Mouse (Mus musculus) liver, embryonic 14.5 days (tissue): ENCODE measurements around the gene Hibch. TPM values are rescaled to one million over a fixed set of nuclear protein-coding genes. Genes with fewer than 3 reads are reported as not detected.
"Not testable (repeated sequence)": the region's sequence is repeated elsewhere in the genome, so short reads cannot be mapped to it uniquely, and the experiment has no call there.

Experiments
- ATAC-seq: fragments of 200-750 bp; cut with Nextera tagmentation; 2 replicates; pipeline ENCODE4 v1.8.0; 2017; ENCODE audit warnings: moderate number of reproducible peaks, mild to moderate bottlenecking, moderate library complexity; ENCODE audit not compliant: insufficient read depth
- DNase-seq, 3 experiments: peaks; one replicate each; pipeline ENCODE4 v3.0.0-alpha.2; 2012 to 2013; ENCODE audit warnings: low read depth in 3 of 3, low spot score in 3 of 3
- H3K27ac ChIP-seq: fragments of 300-500 bp; sonication (generic); 2 replicates; pipeline ENCODE4 v1.5.1; 2014; ENCODE audit warnings: moderate library complexity, mild to moderate bottlenecking, control low read depth, inconsistent platforms
- H3K27me3 ChIP-seq: fragments of 300-500 bp; sonication (generic); 2 replicates; pipeline ENCODE4 v1.6.1; 2014; ENCODE audit warnings: mild to moderate bottlenecking, low read length, moderate library complexity; ENCODE audit not compliant: control insufficient read depth, insufficient read depth
- H3K36me3 ChIP-seq: fragments of 300-500 bp; sonication (generic); replicated peaks from 2 replicates; pipeline ENCODE4 v1.6.1; 2014; ENCODE audit warnings: low read depth; ENCODE audit not compliant: control insufficient read depth, insufficient read depth
- H3K4me1 ChIP-seq, 2 experiments: fragments of 200-500 bp in 1 of 2; fragments of 300-500 bp in 1 of 2; sonication (generic) in 1 of 2; replicated peaks; 2 replicates each; pipeline ENCODE4 v1.6.1; 2012 to 2014; ENCODE audit warnings: antibody characterized with exemption in 1 of 2, inconsistent platforms in 1 of 2, low read length in 1 of 2; ENCODE audit not compliant: control insufficient read depth in 2 of 2, insufficient read depth in 2 of 2
- H3K4me2 ChIP-seq: fragments of 300-500 bp; sonication (generic); 2 replicates; pipeline ENCODE4 v1.6.1; 2014; ENCODE audit warnings: low read depth, mild to moderate bottlenecking, control low read depth, moderate library complexity
- H3K4me3 ChIP-seq, 2 experiments: fragments of 200-500 bp in 1 of 2; fragments of 300-500 bp in 1 of 2; sonication (generic) in 1 of 2; 2 replicates each; pipeline ENCODE4 v1.5.1; 2012 to 2014; ENCODE audit warnings: low read depth in 2 of 2, low read length in 2 of 2, mild to moderate bottlenecking in 2 of 2, control low read depth in 1 of 2, inconsistent platforms in 1 of 2, moderate library complexity in 1 of 2; ENCODE audit not compliant: insufficient read depth in 1 of 2
- H3K9ac ChIP-seq: fragments of 300-500 bp; sonication (generic); replicated peaks from 2 replicates; pipeline ENCODE4 v1.6.1; 2014; ENCODE audit warnings: mild to moderate bottlenecking, control low read depth, moderate library complexity
- H3K9me3 ChIP-seq: fragments of 300-500 bp; sonication (generic); 2 replicates; pipeline ENCODE4 v1.6.1; 2016; ENCODE audit warnings: low read length, mixed read lengths; ENCODE audit not compliant: control insufficient read depth
- CTCF ChIP-seq: IDR thresholded peaks from 2 replicates; pipeline ENCODE4 v1.5.1; 2016; ENCODE audit warnings: antibody characterized with exemption, low read depth, control low read depth
- EP300 ChIP-seq: IDR thresholded peaks from 2 replicates; pipeline ENCODE4 v1.6.1; 2016; ENCODE audit warnings: antibody characterized with exemption, low read depth
- WGBS: fragments of 180-500 bp; shearing (Covaris S2); extraction: QIAGEN DNeasy Blood & Tissue Kit; methylation state at CpG from one replicate; pipeline ENCODE4 v1.1.7; 2014; ENCODE audit not compliant: insufficient replicate concordance; 5-methylcytosine and 5-hydroxymethylcytosine counted together
- polyA plus RNA-seq, 2 experiments: library from polyadenylated mRNA; depleted of rRNA in 1 of 2; stranded (reverse) in 1 of 2; unstranded in 1 of 2; fragments of >200 nt; fragmentation: Nextera tagmentation in 1 of 2; extraction: Ambion mirVana in 1 of 2; gene quantifications; 2 replicates each; pipeline versions ENCODE4 v1.2.1 to v1.2.3; 2012 to 2014

The Hibch gene
- polyA plus RNA-seq, 2 experiments: 10.4 to 19.0 TPM

DNA sequence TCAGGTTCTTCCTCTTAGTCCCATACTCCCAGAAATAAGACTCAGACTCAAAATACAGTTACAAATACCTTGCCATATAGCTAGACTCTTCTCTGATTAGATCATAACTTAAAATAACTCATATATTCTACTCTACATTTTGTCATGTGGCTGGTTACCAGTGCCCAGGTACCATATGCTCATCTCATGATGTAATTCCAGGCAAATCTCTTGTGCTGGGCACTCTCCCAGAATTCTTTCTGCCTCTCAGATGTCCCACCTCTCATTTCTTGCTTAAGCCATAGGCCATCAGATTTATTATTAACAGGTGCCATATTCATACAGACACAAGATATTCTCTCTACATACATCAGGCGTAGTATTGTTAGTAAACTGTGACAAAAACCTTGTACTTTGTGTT, 23.1 kb downstream of the Hibch start:
- Histone ChIP-seq H3K36me3 (no peaks in the 10 kb centered on the region), H3K4me3 (no peak overlapping the region), H3K27me3 (no peaks in the 10 kb centered on the region), H3K27ac (no peak overlapping the region), H3K4me1 (0 out of 4 replicates have a peak, but pooled peaks cover 0 to 3% of the 10 kb centered on the region in 2 experiments), H3K9ac (no peak overlapping the region), H3K4me2 (no peak overlapping the region), H3K9me3 (no peaks in the 10 kb centered on the region)
- no peak for TF ChIP-seq CTCF
- no peak for TF ChIP-seq EP300
- no peak for DNase-seq
- no peak for ATAC-seq
- 67% methylated on average over 1 of the region's 1 CpGs for WGBS

DNA sequence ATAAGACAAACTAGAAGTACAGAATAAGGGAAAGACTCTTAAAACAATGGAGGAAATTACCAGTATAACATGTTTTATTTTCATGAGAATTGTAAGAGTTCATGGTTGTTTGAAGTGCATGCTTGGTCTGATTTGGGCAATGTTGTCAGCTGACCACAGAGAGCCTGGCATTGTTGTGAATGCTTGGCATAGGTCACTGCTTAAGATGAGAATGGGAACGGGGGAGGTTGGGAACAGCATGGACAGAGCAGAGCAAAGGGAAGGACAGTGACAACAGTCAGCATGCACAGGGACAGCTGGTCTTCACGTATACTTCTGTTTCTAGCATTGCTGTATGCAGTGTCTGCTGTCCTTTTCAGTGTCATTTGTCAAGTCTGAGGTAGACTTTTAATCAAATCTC, 39.5 kb downstream of the Hibch start:
- TF ChIP-seq CTCF: no peak
- TF ChIP-seq EP300: no peak
- H3K27ac ChIP-seq: no peak overlapping the region
- H3K9me3 ChIP-seq: no peaks in the 10 kb centered on the region
- 55% methylated on average over 2 of the region's 2 CpGs for WGBS
- DNase-seq (no peak), ATAC-seq (no peak)
- no peaks in the 10 kb centered on the region for H3K36me3 ChIP-seq
- H3K4me1 ChIP-seq: no peaks in the 10 kb centered on the region
- no peaks in the 10 kb centered on the region for H3K27me3 ChIP-seq
- H3K9ac ChIP-seq: no peak overlapping the region
- H3K4me3 ChIP-seq: no peak overlapping the region
- H3K4me2 ChIP-seq: no peak overlapping the region

DNA sequence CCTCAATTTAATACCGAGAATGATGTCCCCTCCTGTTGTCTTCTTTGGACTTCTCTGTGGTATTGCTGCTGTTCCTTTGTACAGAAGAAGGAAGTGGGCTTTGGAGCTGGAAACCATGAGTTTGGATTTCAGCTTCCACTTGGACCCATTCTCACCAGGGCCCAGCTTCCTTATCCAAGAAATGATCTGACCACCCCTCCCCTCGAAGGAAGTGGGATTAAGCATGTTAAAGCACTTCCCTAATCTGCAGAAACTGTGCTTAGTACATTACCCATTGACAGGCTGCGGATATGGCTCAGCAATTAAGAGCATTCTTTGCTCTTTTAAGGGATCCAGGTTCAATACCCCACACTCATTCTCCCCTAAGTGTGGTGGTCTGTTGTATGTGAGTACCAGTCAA, 65.1 kb downstream of the Hibch start:
- H3K4me2 ChIP-seq: no peak overlapping the region
- H3K4me1 ChIP-seq: no peaks in the 10 kb centered on the region
- H3K9me3 ChIP-seq: no peaks in the 10 kb centered on the region
- no peak overlapping the region for H3K27ac ChIP-seq
- H3K36me3 ChIP-seq: no peaks in the 10 kb centered on the region
- DNase-seq: no peak
- no peak overlapping the region for H3K4me3 ChIP-seq
- TF ChIP-seq EP300 (no peak), CTCF (no peak)
- ATAC-seq: no peak
- H3K9ac ChIP-seq: no peak overlapping the region
- 43% methylated on average over 3 of the region's 3 CpGs for WGBS
- no peaks in the 10 kb centered on the region for H3K27me3 ChIP-seq

DNA sequence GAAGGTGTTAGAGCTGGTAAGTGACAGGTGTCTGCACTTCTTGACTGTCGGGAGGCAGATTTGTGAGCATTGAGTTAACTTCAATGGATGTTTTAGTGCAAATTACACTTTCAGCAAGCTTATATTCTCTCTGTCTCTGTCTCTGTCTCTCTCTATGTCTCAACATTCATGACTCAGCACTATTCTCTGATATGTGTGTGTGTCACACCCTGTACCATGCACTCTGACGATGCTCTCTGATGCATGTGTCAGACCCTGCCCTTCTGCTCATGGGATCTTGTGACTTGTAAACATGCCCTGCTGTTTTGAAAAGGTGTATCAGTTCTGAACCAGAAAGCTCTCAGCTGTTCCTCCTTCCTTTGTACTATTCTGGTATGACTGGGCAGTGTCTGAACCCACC, 71.9 kb downstream of the Hibch start:
- no peak for TF ChIP-seq EP300
- no peak for TF ChIP-seq CTCF
- Histone ChIP-seq H3K4me2 (no peak overlapping the region), H3K9me3 (no peaks in the 10 kb centered on the region), H3K9ac (no peak overlapping the region), H3K27ac (no peak overlapping the region), H3K36me3 (no peaks in the 10 kb centered on the region), H3K4me1 (no peaks in the 10 kb centered on the region), H3K4me3 (no peak overlapping the region), H3K27me3 (no peaks in the 10 kb centered on the region)
- ATAC-seq (peak; percentile 76), DNase-seq (peak in 2 of 3 experiments; percentile 1 to 17)
- 65% methylated on average over 2 of the region's 2 CpGs for WGBS

DNA sequence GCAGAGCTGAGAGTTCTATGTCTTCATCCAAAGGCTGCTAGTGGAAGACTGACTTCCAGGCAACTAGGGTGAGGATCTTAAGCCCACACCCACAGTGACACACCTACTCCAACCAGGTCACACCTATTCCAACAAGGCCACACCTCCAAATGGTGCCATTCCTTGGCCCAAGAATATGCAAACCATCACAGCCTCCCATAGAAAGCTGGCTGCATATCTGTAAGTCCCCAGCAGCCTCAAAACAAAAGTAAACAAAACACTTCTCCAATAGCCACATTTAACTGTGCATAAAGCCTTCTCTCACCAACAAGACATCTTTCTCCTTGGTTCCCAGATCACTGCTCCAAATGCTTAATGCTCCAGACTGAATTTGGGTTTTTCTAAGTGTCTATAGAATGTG, 74.2 kb downstream of the Hibch start:
- H3K4me1 ChIP-seq, H3K9me3 ChIP-seq, H3K4me2 ChIP-seq, H3K9ac ChIP-seq, DNase-seq, H3K27ac ChIP-seq, H3K4me3 ChIP-seq, H3K27me3 ChIP-seq, ATAC-seq, H3K36me3 ChIP-seq: not testable (repeated sequence)

DNA sequence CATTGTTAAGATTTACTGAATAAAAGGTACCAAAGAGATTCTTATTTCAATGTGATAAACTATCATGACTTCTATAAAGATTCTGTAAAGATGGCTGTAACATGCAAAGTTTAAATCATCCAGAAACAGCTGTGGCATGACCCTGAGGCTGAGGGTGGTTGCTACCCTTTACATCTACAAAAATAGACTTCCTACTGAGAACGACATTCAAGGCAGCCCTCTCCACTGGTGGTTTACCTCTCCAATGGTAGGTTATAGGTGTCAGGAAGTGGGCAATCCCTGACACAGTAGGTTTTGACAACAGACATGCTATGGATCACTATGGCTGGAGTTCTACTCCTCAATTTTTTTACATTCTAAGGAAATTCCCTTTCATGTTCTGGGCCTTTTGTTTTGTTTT, 79.8 kb downstream of the Hibch start:
- ATAC-seq, H3K9me3 ChIP-seq, H3K9ac ChIP-seq, DNase-seq, H3K27ac ChIP-seq, H3K27me3 ChIP-seq, H3K36me3 ChIP-seq, H3K4me3 ChIP-seq, H3K4me1 ChIP-seq, H3K4me2 ChIP-seq: not testable (repeated sequence)
- no CpG with 5 or more reads among the region's 1 CpGs for WGBS
